Mouse (Mus musculus) midbrain, postnatal 0 days (tissue): Measurements from ENCODE around the gene Cnep1r1. TPM values are rescaled to one million over a fixed set of nuclear protein-coding genes. Genes with fewer than 3 reads are reported as not detected.
A peak's percentile ranks its signal among the peaks of the same experiment; 100 is the strongest.

ENCODE experiments used
- ATAC-seq: fragments of 200-750 bp; cut with Nextera tagmentation; 2 replicates; pipeline ENCODE4 v1.8.0; 2017; ENCODE audit warnings: moderate number of reproducible peaks, mild to moderate bottlenecking, moderate TSS enrichment, moderate library complexity; ENCODE audit not compliant: low FRiP score
- DNase-seq: peaks from one replicate; pipeline ENCODE4 v3.0.0-alpha.2; 2015; ENCODE audit warnings: low spot score
- H3K27ac ChIP-seq: fragments of 300-500 bp; sonication (generic); 2 replicates; pipeline ENCODE4 v1.5.1; 2014; ENCODE audit warnings: low read depth, mild to moderate bottlenecking, low read length, mixed read lengths
- H3K27me3 ChIP-seq: fragments of 300-500 bp; sonication (generic); 2 replicates; pipeline ENCODE4 v1.6.1; 2014; ENCODE audit warnings: low read length, control low read depth, mixed read lengths; ENCODE audit not compliant: insufficient read depth
- H3K36me3 ChIP-seq: fragments of 300-500 bp; sonication (generic); 2 replicates; pipeline ENCODE4 v1.6.1; 2014; ENCODE audit warnings: low read length, control low read depth, mixed read lengths; ENCODE audit not compliant: insufficient read depth
- H3K4me1 ChIP-seq: fragments of 300-500 bp; sonication (generic); 2 replicates; pipeline ENCODE4 v1.6.1; 2014; ENCODE audit warnings: mild to moderate bottlenecking, control low read depth, antibody characterized with exemption, low read length, mixed read lengths; ENCODE audit not compliant: insufficient read depth
- H3K4me2 ChIP-seq: fragments of 300-500 bp; sonication (generic); 2 replicates; pipeline ENCODE4 v1.6.1; 2014; ENCODE audit warnings: low read depth, mild to moderate bottlenecking, low read length, mixed read lengths; ENCODE audit not compliant: poor library complexity, severe bottlenecking
- H3K4me3 ChIP-seq: fragments of 300-500 bp; sonication (generic); 2 replicates; pipeline ENCODE4 v1.5.1; 2014; ENCODE audit warnings: low read depth, mild to moderate bottlenecking, low read length, moderate library complexity
- H3K9ac ChIP-seq: fragments of 300-500 bp; sonication (generic); replicated peaks from 2 replicates; pipeline ENCODE4 v1.6.1; 2014; ENCODE audit warnings: mild to moderate bottlenecking, low read length, moderate library complexity, mixed read lengths; ENCODE audit not compliant: poor library complexity, severe bottlenecking
- H3K9me3 ChIP-seq: fragments of 300-500 bp; sonication (generic); 2 replicates; pipeline ENCODE4 v1.6.1; 2016; ENCODE audit warnings: low read length, control low read depth
- CTCF ChIP-seq: IDR thresholded peaks from 2 replicates; pipeline ENCODE4 v1.5.1; 2016; ENCODE audit warnings: antibody characterized with exemption, mild to moderate bottlenecking
- WGBS: fragments of 180-500 bp; shearing (Covaris S2); extraction: QIAGEN DNeasy Blood & Tissue Kit; methylation state at CpG from one replicate; pipeline ENCODE4 v1.1.7; 2014; 5-methylcytosine and 5-hydroxymethylcytosine counted together
- polyA plus RNA-seq: library from polyadenylated mRNA; unstranded; fragments of >200 nt; fragmentation: Nextera tagmentation; extraction: Ambion mirVana; gene quantifications from 2 replicates; pipeline ENCODE4 v1.2.1, GENCODE M21; 2015
- total RNA-seq: library from RNA; depleted of rRNA; stranded (reverse); fragments of >200 nt; gene quantifications from 2 replicates; pipeline ENCODE4 v1.2.3, GENCODE M21; 2014

Gene Cnep1r1
- total and polyA plus RNA-seq, 2 experiments from 2014 or later, result 22.3 to 24.8 TPM

- under 1% methylated on average over 73 of the region's 79 CpGs for WGBS
- ATAC-seq (peak; percentile 98), DNase-seq (peak; percentile 96)
- Histone ChIP-seq H3K9ac (peak within 1 kb of the TSS; percentile 77), H3K27me3 (no peaks in the 10 kb centered on the region), H3K4me2 (peak within 1 kb of the TSS; percentile 78), H3K9me3 (no peaks in the 10 kb centered on the region), H3K27ac (peak within 1 kb of the TSS; percentile 97), H3K4me1 (0 out of 2 replicates have a peak, but pooled peaks cover 4% of the 10 kb centered on the region), H3K4me3 (peak within 1 kb of the TSS; percentile 59), H3K36me3 (peaks cover 19% of the 10 kb centered on the region)
- TF ChIP-seq CTCF, result peak; percentile 20; the same call in 1 of the 2 replicates
These were observed 19.3 kb downstream of the Cnep1r1 start, which contains the start of gene Heatr3 for GRCm38 (mm10) chr8:88137748-88138484. Gene Heatr3, plus strand, starts transcription at chr8:88137855.

GRCm38 (mm10) chr8:88139256-88139655, 20.7 kb downstream of the Cnep1r1 start:
- Histone ChIP-seq H3K4me2 (no peak overlapping the region), H3K4me3 (no peak overlapping the region), H3K27ac (no peak overlapping the region), H3K36me3 (peaks cover 25% of the 10 kb centered on the region), H3K9ac (no peak overlapping the region), H3K4me1 (0 out of 2 replicates have a peak, but pooled peaks cover 4% of the 10 kb centered on the region), H3K9me3 (no peaks in the 10 kb centered on the region), H3K27me3 (no peaks in the 10 kb centered on the region)
- DNase-seq (no peak), ATAC-seq (no peak)
- WGBS, result 89% methylated on average over 3 of the region's 3 CpGs
- no peak for TF ChIP-seq CTCF

- DNase-seq (no peak), ATAC-seq (no peak)
- Histone ChIP-seq H3K4me3 (no peak overlapping the region), H3K4me1 (0 out of 2 replicates have a peak, but pooled peaks cover 4% of the 10 kb centered on the region), H3K36me3 (peaks cover 25% of the 10 kb centered on the region), H3K4me2 (no peak overlapping the region), H3K9ac (no peak overlapping the region), H3K27me3 (no peaks in the 10 kb centered on the region), H3K27ac (no peak overlapping the region), H3K9me3 (no peaks in the 10 kb centered on the region)
- no peak for TF ChIP-seq CTCF
- WGBS, result 91% methylated on average over 3 of the region's 3 CpGs
These were observed 23.1 kb downstream of the Cnep1r1 start for GRCm38 (mm10) chr8:88141629-88142028.

GRCm38 (mm10) chr8:88144041-88144440, 25.5 kb downstream of the Cnep1r1 start:
- Histone ChIP-seq H3K27ac (no peak overlapping the region), H3K36me3 (peaks cover 41% of the 10 kb centered on the region), H3K4me1 (no peaks in the 10 kb centered on the region), H3K9ac (no peak overlapping the region), H3K4me3 (no peak overlapping the region), H3K27me3 (no peaks in the 10 kb centered on the region), H3K4me2 (no peak overlapping the region), H3K9me3 (no peaks in the 10 kb centered on the region)
- no peak for TF ChIP-seq CTCF
- DNase-seq, result no peak
- no peak for ATAC-seq
- 93% methylated on average over 5 of the region's 5 CpGs for WGBS

- Histone ChIP-seq H3K9ac (no peak overlapping the region), H3K27ac (no peak overlapping the region), H3K4me1 (no peaks in the 10 kb centered on the region), H3K27me3 (no peaks in the 10 kb centered on the region), H3K4me3 (no peak overlapping the region), H3K9me3 (no peaks in the 10 kb centered on the region), H3K36me3 (peaks cover 58% of the 10 kb centered on the region), H3K4me2 (no peak overlapping the region)
- no peak for ATAC-seq
- WGBS, result 97% methylated on average over 6 of the region's 6 CpGs
- TF ChIP-seq CTCF, result no peak
- DNase-seq, result no peak
These were observed 32.4 kb downstream of the Cnep1r1 start for GRCm38 (mm10) chr8:88150910-88151371.
